Mouse (Mus musculus) embryo, embryonic 10 days (tissue): ENCODE results near the gene Cavin4.
"Not testable (repeated sequence)": the region's sequence is repeated elsewhere in the genome, so short reads cannot be mapped to it uniquely, and the experiment has no call there.

Experiments used
- DNase-seq: peaks from one replicate; pipeline ENCODE4 v3.0.0-alpha.2; 2015; ENCODE audit warnings: low spot score

The Cavin4 gene

DNA sequence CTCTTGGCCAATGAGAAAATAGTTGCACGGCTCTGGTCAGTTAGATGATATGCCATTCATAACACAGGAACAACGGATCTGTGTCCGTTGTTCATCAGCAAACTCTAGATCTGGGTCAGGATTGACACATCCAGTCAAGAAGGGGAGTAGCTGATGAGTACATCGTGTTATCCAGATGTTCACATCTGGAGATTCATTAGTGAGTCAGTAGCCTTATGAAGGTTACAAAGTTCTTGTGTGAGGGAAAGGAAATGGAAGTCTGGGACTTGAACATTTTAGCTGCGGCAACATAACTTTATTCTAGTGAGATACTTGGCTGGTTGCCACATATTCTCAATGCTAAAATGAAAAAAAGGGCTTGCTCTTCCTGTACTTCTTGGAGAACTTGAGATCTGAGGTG lies 9.6 kb downstream of the Cavin4 start:
- no peak for DNase-seq

DNA sequence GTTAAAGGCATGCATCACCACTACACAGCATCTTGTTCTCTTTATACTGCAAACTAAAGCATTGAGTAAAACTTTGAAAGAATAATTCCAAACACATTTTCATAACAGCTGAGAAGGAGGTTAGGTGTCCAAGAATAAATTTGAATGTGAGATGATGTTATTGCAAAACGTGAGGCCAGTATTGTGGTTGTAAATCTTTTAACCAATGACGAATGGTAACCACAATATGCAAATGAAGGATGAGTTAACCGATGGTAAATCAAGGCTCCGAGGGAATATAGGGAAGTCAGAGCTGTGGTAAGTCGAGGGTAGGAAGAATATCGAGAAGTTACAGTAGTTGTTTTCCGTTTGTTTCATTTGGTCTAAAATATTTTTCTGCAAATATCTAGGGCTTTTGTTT lies 11.1 kb downstream of the Cavin4 start:
- no peak for DNase-seq

DNA sequence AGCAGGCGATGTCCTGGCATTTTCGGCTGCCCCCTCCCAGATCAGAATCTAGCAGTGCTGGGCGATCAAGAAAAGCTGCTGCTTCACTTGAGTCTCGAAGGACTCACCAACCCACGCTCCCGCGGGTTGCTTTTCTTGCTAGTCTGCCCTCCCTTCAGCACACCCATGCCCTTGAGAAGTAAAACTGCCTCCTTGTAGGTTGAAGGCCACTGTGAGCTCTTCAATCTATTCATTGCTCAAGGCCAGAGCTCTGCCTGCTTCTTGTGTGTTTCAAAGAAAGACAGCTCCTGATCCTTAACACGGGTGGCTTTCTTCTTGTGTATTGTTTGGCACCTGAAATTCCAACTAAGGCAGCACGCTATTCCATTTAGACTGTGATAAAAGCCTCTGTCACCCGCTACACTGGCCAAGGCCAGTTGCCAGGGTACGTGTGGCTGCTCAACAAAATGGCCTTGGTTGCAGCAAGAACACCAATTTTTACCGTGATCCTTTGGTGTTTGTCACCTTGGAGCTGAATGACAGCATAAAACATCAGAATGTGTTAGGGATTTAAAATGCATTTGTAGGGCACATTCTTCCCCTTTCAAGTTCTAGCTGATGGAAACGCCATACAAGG lies 13.4 kb downstream of the Cavin4 start:
- no peak for DNase-seq

- DNase-seq: no peak
These were observed 14.0 kb downstream of the Cavin4 start for GRCm38 (mm10) chr4:48677276-48677675.

- DNase-seq: no peak
These were observed 14.5 kb downstream of the Cavin4 start for GRCm38 (mm10) chr4:48677812-48678211.

GRCm38 (mm10) chr4:48678793-48679192 lies 15.5 kb downstream of the Cavin4 start:
- DNase-seq: no peak

DNA sequence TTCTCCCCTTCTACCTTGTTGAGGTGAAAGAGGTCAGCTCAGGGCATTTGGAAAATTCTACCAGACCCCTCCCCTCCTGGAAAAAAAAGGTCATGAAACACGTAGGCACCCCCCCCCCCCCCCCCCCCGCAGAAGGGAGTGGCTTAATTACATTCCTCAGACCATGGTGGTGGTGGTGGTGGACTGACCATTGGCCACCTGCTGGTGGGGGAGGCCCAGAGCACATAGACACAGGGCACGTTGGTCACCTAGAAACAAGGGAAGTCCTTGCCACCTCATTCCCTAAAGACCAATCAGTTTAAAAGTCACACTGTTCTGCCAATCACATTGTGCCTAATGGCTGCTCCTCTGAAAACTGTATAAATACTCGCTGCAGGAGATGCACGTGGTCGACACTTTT lies 16.4 kb downstream of the Cavin4 start:
- DNase-seq: not testable (repeated sequence)

DNA sequence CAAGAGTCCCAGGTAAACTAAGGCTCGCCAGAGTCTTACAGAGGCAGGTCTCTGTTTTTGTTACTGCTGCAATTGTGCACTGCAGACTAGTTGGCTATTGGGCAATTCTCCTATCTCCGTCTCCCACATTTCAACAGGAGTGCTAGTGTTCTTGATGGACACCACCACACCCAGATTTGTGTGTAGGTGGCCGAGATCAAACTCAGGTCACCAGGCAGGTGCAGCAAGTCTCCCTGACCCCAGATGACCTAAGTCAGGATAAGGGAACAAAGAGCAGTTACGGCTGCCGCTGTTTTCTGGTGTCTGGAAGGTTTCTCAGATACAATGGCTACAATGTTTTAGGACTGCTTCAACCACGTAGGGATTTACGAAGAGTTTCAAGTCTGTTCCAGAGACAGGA lies 16.9 kb downstream of the Cavin4 start:
- DNase-seq: no peak

DNA sequence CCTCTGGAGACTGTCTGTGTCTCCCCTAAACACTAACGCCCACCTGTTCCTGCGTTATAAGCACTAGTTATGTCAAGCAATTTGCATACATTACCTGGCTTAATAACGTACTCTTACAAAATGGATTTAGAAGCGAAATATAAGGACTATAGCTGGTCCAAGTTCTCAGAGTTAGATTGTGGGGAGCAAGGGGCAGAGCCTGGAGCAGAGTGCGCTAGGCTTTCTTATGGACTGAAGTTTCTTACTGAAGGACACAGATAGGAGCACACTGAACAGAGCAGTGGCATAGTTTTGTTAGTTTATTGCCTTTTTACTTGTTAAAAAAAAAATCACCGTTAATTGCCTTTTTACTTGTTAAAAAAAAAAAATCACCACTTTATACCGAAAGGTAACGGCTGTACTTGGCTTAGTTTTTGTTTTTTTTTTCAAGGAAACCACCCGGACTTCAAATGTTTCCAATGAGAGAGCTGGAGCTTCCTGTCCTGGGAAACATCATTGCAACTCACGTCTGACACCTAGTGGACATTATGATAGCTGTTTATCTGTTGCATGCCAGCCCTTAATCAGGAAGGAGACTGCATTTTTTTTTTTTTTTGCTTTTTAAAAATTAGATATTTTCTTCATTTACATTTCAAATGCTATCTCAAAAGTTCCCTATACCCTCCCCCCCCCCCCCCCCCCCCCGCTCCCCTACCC lies 17.5 kb downstream of the Cavin4 start:
- peak; percentile 92 for DNase-seq

DNA sequence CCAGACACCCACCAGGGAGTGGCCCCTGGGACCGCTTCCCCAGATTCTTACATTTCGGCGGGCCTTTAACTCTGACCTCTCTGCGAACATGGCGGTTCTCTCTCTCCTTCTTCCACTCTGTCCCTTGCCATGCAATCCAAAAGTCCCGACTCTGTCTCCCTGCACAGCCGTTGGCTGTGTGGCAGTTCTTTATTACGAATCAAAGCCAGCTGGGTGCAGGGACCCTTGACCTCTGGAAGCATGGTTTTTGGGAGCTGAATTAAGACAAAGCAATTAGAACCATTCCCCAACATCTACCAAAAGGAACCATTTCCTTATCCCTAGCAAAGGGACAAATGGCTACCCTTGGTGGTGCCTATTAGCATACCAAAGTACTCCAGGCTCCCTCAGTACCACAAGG lies 19.8 kb downstream of the Cavin4 start:
- DNase-seq: no peak

GRCm38 (mm10) chr4:48683633-48684209 lies 20.4 kb downstream of the Cavin4 start:
- DNase-seq: not testable (repeated sequence)

- DNase-seq: no peak
These were observed 21.4 kb downstream of the Cavin4 start for GRCm38 (mm10) chr4:48684593-48685187.

GRCm38 (mm10) chr4:48688148-48688547 lies 24.8 kb downstream of the Cavin4 start:
- no peak for DNase-seq

DNA sequence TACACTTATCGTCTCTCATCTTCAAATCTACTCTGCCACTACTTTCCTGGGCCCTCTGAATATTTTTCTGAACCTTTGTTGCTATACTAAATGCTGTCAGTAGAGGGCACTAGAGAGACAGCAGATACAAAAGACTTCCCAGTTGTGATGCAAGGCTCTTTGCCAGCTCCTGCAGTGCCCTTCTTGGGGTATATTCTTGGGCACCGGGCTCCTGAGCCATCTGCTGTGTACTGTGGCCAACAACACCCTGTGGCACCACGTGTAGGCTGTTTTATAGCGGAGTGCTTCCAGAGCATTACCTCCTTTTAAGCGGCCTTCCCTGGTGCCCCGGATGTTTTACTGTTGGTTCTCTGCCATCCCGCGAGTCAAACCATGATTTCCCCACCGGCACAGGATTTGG lies 27.3 kb downstream of the Cavin4 start:
- peak; percentile 42 for DNase-seq

- peak; percentile 87 for DNase-seq
These were observed 28.6 kb downstream of the Cavin4 start for GRCm38 (mm10) chr4:48691793-48692437.

- no peak for DNase-seq
These were observed 29.5 kb downstream of the Cavin4 start for GRCm38 (mm10) chr4:48692736-48693292.

GRCm38 (mm10) chr4:48696706-48697105 lies 33.4 kb downstream of the Cavin4 start:
- no peak for DNase-seq

GRCm38 (mm10) chr4:48697302-48697701 lies 34.0 kb downstream of the Cavin4 start:
- DNase-seq: peak; percentile 44

- no peak for DNase-seq
These were observed 52.7 kb downstream of the Cavin4 start for GRCm38 (mm10) chr4:48715865-48716650.

DNA sequence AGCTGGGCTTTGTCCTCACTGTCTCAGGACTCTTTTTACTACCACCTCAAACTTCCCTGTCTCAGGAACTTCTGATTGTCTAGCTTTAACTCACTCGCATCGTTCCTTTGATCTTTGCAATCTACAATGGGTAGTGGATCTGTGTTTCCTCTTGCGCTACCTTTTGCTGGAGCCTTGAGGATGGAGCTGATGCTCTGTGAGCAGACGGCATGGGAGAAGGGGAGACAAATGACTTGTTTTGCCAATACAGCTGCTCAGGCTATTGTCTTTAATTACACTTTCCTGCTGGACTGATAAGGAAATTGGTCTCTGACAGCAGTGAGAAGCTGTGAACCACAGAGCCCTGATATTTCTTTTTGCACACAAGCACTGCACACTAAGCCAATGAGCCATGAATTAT lies 53.5 kb downstream of the Cavin4 start:
- DNase-seq: no peak
